Mouse (Mus musculus) small intestine, adult 2 months (tissue): ENCODE measurements around the gene Usp7.

Source experiments
- CTCF ChIP-seq: fragments of 200-500 bp; IDR thresholded peaks from 2 replicates; pipeline ENCODE4 v1.5.1; 2012; ENCODE audit warnings: low read depth, mild to moderate bottlenecking, control low read depth, inconsistent platforms, low read length, moderate library complexity, mixed read lengths; ENCODE audit not compliant: insufficient replicate concordance, insufficient read length; ENCODE audit errors: extremely low read depth
- POLR2A ChIP-seq: fragments of 200-500 bp; IDR thresholded peaks from 2 replicates; pipeline ENCODE4 v1.6.1; 2012; ENCODE audit warnings: low read depth, mild to moderate bottlenecking, control low read depth, inconsistent platforms, low read length, moderate library complexity

- TF ChIP-seq POLR2A (no peak), CTCF (no peak)
Observed at GRCm38 (mm10) chr16:8783198-8783913, 8.8 kb downstream of the Usp7 start.
